Mouse (Mus musculus) MEL (cell line): ENCODE data around the gene Gm17324. TPM values are rescaled to one million over a fixed set of nuclear protein-coding genes. Genes with fewer than 3 reads are reported as not detected.

Experiments used
- DNase-seq: peaks from one replicate; pipeline ENCODE4 v3.0.0; 2011; ENCODE audit warnings: low read depth, low spot score
- H3K27ac ChIP-seq: 2 replicates; pipeline ENCODE4 v1.5.1; 2012; ENCODE audit warnings: low read depth, mild to moderate bottlenecking, control low read depth, low read length, moderate library complexity; ENCODE audit not compliant: control insufficient read depth
- H3K27me3 ChIP-seq, 2 experiments: fragments of 150-350 bp in 1 of 2; sonication (generic) in 1 of 2; 2 replicates each; pipeline ENCODE4 v1.6.1; 2012; ENCODE audit warnings: low read length in 2 of 2, mild to moderate bottlenecking in 2 of 2, improper control_type of control experiment in 1 of 2, moderate library complexity in 1 of 2; ENCODE audit not compliant: insufficient read depth in 2 of 2, control insufficient read depth in 1 of 2
- H3K36me3 ChIP-seq, 2 experiments: 2 replicates each; pipeline ENCODE4 v1.6.1; 2012 to 2014; ENCODE audit warnings: low read length in 2 of 2, improper control_type of control experiment in 1 of 2, inconsistent platforms in 1 of 2, mild to moderate bottlenecking in 1 of 2; ENCODE audit not compliant: insufficient read depth in 2 of 2, control insufficient read depth in 1 of 2
- H3K4me1 ChIP-seq, 2 experiments: fragments of 150-350 bp in 1 of 2; sonication (generic) in 1 of 2; 2 replicates each; pipeline ENCODE4 v1.6.1; 2012; ENCODE audit warnings: low read length in 2 of 2, improper control_type of control experiment in 1 of 2, mild to moderate bottlenecking in 1 of 2; ENCODE audit not compliant: insufficient read depth in 2 of 2, control insufficient read depth in 1 of 2
- H3K4me3 ChIP-seq, 2 experiments: fragments of 150-350 bp in 1 of 2; sonication (generic) in 1 of 2; 2 replicates each; pipeline ENCODE4 v1.5.1; 2012; ENCODE audit warnings: low read depth in 2 of 2, low read length in 2 of 2, mild to moderate bottlenecking in 2 of 2, moderate library complexity in 2 of 2, control low read depth in 1 of 2, improper control_type of control experiment in 1 of 2; ENCODE audit not compliant: control insufficient read depth in 1 of 2, insufficient read depth in 1 of 2
- H3K79me2 ChIP-seq: 2 replicates; pipeline ENCODE4 v1.6.1; 2012; ENCODE audit warnings: mild to moderate bottlenecking, low read length, moderate library complexity; ENCODE audit not compliant: control insufficient read depth, poor library complexity, insufficient read depth
- H3K9ac ChIP-seq: 2 replicates; pipeline ENCODE4 v1.6.1; 2012; ENCODE audit warnings: low read depth, mild to moderate bottlenecking, control low read depth, low read length, moderate library complexity; ENCODE audit not compliant: control insufficient read depth, poor library complexity, severe bottlenecking
- H3K9me3 ChIP-seq: fragments of 150-350 bp; sonication (generic); replicated peaks from 2 replicates; pipeline ENCODE4 v1.6.1; 2012; ENCODE audit warnings: mild to moderate bottlenecking, low read length, improper control_type of control experiment, moderate library complexity; ENCODE audit not compliant: insufficient read depth
- BHLHE40 ChIP-seq: IDR thresholded peaks from 2 replicates; pipeline ENCODE4 v1.6.1; 2012; ENCODE audit warnings: low read depth, mild to moderate bottlenecking, inconsistent platforms, low read length, improper control_type of control experiment, borderline replicate concordance
- CHD1 ChIP-seq: IDR thresholded peaks from 2 replicates; pipeline ENCODE4 v1.6.1; 2012; ENCODE audit warnings: low read depth, mild to moderate bottlenecking, inconsistent platforms, low read length, improper control_type of control experiment
- CTCF ChIP-seq, 3 experiments: IDR thresholded peaks in 2 of 3; conservative IDR thresholded peaks in 1 of 3; 2 replicates each; pipeline ENCODE4 v1.5.1; 2011 to 2012; ENCODE audit warnings: low read length in 3 of 3, low read depth in 2 of 3, mild to moderate bottlenecking in 2 of 3, improper control_type of control experiment in 1 of 3, inconsistent platforms in 1 of 3, mixed read lengths in 1 of 3, moderate library complexity in 1 of 3; ENCODE audit not compliant: control insufficient read depth in 1 of 3, insufficient read depth in 1 of 3, poor library complexity in 1 of 3, severe bottlenecking in 1 of 3
- E2F4 ChIP-seq: IDR thresholded peaks from 2 replicates; pipeline ENCODE4 v1.6.1; 2011; ENCODE audit warnings: low read depth, low read length, improper control_type of control experiment, borderline replicate concordance
- ELF1 ChIP-seq: IDR thresholded peaks from 2 replicates; pipeline ENCODE4 v1.6.1; 2014; ENCODE audit warnings: low read depth, mild to moderate bottlenecking, inconsistent platforms, low read length, improper control_type of control experiment, moderate library complexity
- EP300 ChIP-seq, 2 experiments: IDR thresholded peaks; 2 replicates each; pipeline ENCODE4 v1.6.1; 2011; ENCODE audit warnings: improper control_type of control experiment in 2 of 2, low read length in 2 of 2, low read depth in 1 of 2, mild to moderate bottlenecking in 1 of 2
- ETS1 ChIP-seq: IDR thresholded peaks from 2 replicates; pipeline ENCODE4 v1.6.1; 2012; ENCODE audit warnings: low read depth, mild to moderate bottlenecking, inconsistent platforms, low read length, improper control_type of control experiment, moderate library complexity
- GABPA ChIP-seq: IDR thresholded peaks from 2 replicates; pipeline ENCODE4 v1.6.1; 2012; ENCODE audit warnings: low read depth, mild to moderate bottlenecking, inconsistent platforms, low read length, improper control_type of control experiment, moderate library complexity
- GATA1 ChIP-seq: IDR thresholded peaks from 2 replicates; pipeline ENCODE4 v1.6.1; 2011; ENCODE audit warnings: low read depth, low read length, improper control_type of control experiment
- KAT2A ChIP-seq: conservative IDR thresholded peaks from 2 replicates; pipeline ENCODE4 v1.6.1; 2012; ENCODE audit warnings: low read depth, low read length, improper control_type of control experiment, inconsistent platforms
- MAFK ChIP-seq: IDR thresholded peaks from 2 replicates; pipeline ENCODE4 v1.6.1; 2011; ENCODE audit warnings: low read depth, mild to moderate bottlenecking, low read length, improper control_type of control experiment, borderline replicate concordance
- MEF2A ChIP-seq: IDR thresholded peaks from 2 replicates; pipeline ENCODE4 v1.6.1; 2014; ENCODE audit warnings: low read depth, mild to moderate bottlenecking, inconsistent platforms, low read length, improper control_type of control experiment; ENCODE audit not compliant: poor library complexity, insufficient replicate concordance, severe bottlenecking; ENCODE audit errors: extremely low read depth
- MYB ChIP-seq: IDR thresholded peaks from 2 replicates; pipeline ENCODE4 v1.6.1; 2011; ENCODE audit warnings: mild to moderate bottlenecking, low read depth, low read length, improper control_type of control experiment
- NRF1 ChIP-seq: IDR thresholded peaks from 2 replicates; pipeline ENCODE4 v1.6.1; 2014; ENCODE audit warnings: low read depth, mild to moderate bottlenecking, inconsistent platforms, low read length, improper control_type of control experiment, moderate library complexity; ENCODE audit not compliant: poor library complexity, insufficient read depth, severe bottlenecking
- POLR2A ChIP-seq, 2 experiments: IDR thresholded peaks; 2 replicates each; pipeline ENCODE4 v1.6.1; 2011 to 2012; ENCODE audit warnings: low read length in 2 of 2, mild to moderate bottlenecking in 2 of 2, control low read depth in 1 of 2, improper control_type of control experiment in 1 of 2, low read depth in 1 of 2, moderate library complexity in 1 of 2; ENCODE audit not compliant: control insufficient read depth in 1 of 2, insufficient read depth in 1 of 2, poor library complexity in 1 of 2
- RAD21 ChIP-seq: IDR thresholded peaks from 2 replicates; pipeline ENCODE4 v1.6.1; 2011; ENCODE audit warnings: mild to moderate bottlenecking, low read depth, low read length, improper control_type of control experiment
- RCOR1 ChIP-seq: IDR thresholded peaks from 2 replicates; pipeline ENCODE4 v1.6.1; 2012; ENCODE audit warnings: low read depth, mild to moderate bottlenecking, inconsistent platforms, low read length, improper control_type of control experiment
- SIN3A ChIP-seq: IDR thresholded peaks from 2 replicates; pipeline ENCODE4 v1.6.1; 2012; ENCODE audit warnings: low read length, improper control_type of control experiment, inconsistent platforms
- TAL1 ChIP-seq: IDR thresholded peaks from 2 replicates; pipeline ENCODE4 v1.6.1; 2012; ENCODE audit warnings: mild to moderate bottlenecking, inconsistent platforms, low read length, moderate library complexity, mixed read lengths
- UBTF ChIP-seq: IDR thresholded peaks from 2 replicates; pipeline ENCODE4 v1.6.1; 2012; ENCODE audit warnings: low read depth, mild to moderate bottlenecking, inconsistent platforms, low read length, improper control_type of control experiment, moderate library complexity, borderline replicate concordance; ENCODE audit not compliant: insufficient read depth
- USF2 ChIP-seq, 2 experiments: IDR thresholded peaks; 2 replicates each; pipeline ENCODE4 v1.6.1; 2011 to 2012; ENCODE audit warnings: improper control_type of control experiment in 2 of 2, low read length in 2 of 2, borderline replicate concordance in 1 of 2, inconsistent platforms in 1 of 2, low read depth in 1 of 2, mild to moderate bottlenecking in 1 of 2; ENCODE audit not compliant: insufficient read depth in 1 of 2
- ZC3H11A ChIP-seq: IDR thresholded peaks from 2 replicates; pipeline ENCODE4 v1.6.1; 2012; ENCODE audit warnings: low read depth, mild to moderate bottlenecking, inconsistent platforms, low read length, improper control_type of control experiment
- ZKSCAN1 ChIP-seq: IDR thresholded peaks from 2 replicates; pipeline ENCODE4 v1.6.1; 2012; ENCODE audit warnings: low read depth, mild to moderate bottlenecking, inconsistent platforms, low read length, improper control_type of control experiment, moderate library complexity
- ZMIZ1 ChIP-seq: IDR thresholded peaks from 2 replicates; pipeline ENCODE4 v1.6.1; 2012; ENCODE audit warnings: low read depth, mild to moderate bottlenecking, inconsistent platforms, low read length, improper control_type of control experiment, moderate library complexity
- ZNF384 ChIP-seq: IDR thresholded peaks from 2 replicates; pipeline ENCODE4 v1.6.1; 2012; ENCODE audit warnings: low read depth, mild to moderate bottlenecking, inconsistent platforms, low read length, improper control_type of control experiment
- polyA plus RNA-seq, 2 experiments: library from polyadenylated mRNA; stranded (reverse) in 1 of 2; unstranded in 1 of 2; fragments of >175 nt in 1 of 2; fragments of >200 nt in 1 of 2; gene quantifications; 2 replicates each; pipeline versions ENCODE4 v1.2.1 to v1.2.4; 2012; ENCODE audit warnings: low replicate concordance in 2 of 2, low read depth in 1 of 2; ENCODE audit not compliant: insufficient read length in 2 of 2, insufficient read depth in 1 of 2, missing spikeins in 1 of 2
- total RNA-seq: library from RNA; depleted of rRNA; stranded (reverse); fragments of 300-350 nt; gene quantifications from 2 replicates; pipeline ENCODE4 v1.2.3, GENCODE M21; 2012

Gene Gm17324
- total and polyA plus RNA-seq, 3 experiments: 0.36 to 1.8 TPM; not detected in 1

GRCm38 (mm10) chr9:78430486-78430885, 18.1 kb downstream of the Gm17324 start:
- TF ChIP-seq TAL1: no peak
- no peak for TF ChIP-seq ZKSCAN1
- TF ChIP-seq KAT2A: no peak
- no peak for TF ChIP-seq NRF1
- TF ChIP-seq RAD21: no peak
- no peak for TF ChIP-seq GATA1
- no peak for TF ChIP-seq MAFK
- no peak for TF ChIP-seq ZNF384
- TF ChIP-seq EP300 (IDR thresholded peaks at IDR 0.05; ENCODE audit: low read depth in 1 of 2, low read length in 2 of 2): no peak
- no peak for TF ChIP-seq BHLHE40
- TF ChIP-seq CHD1: no peak
- TF ChIP-seq E2F4: no peak
- TF ChIP-seq USF2 (IDR thresholded peaks at IDR 0.05; ENCODE audit: borderline replicate concordance in 1 of 2, insufficient read depth in 1 of 2, low read depth in 1 of 2, low read length in 2 of 2): no peak
- TF ChIP-seq MYB: no peak
- no peak for TF ChIP-seq MEF2A
- no peaks in the 10 kb centered on the region for H3K9me3 ChIP-seq
- DNase-seq: peak; percentile 35
- H3K4me3 ChIP-seq: no peak overlapping the region
- peaks cover 0 to 9% of the 10 kb centered on the region in 2 experiments; a peak in 2 of 4 replicates for H3K4me1 ChIP-seq
- H3K9ac ChIP-seq: no peak overlapping the region
- no peaks in the 10 kb centered on the region for H3K27me3 ChIP-seq
- H3K36me3 ChIP-seq: peaks cover 4 to 7% of the 10 kb centered on the region in 2 experiments; a peak in 3 of 4 replicates
- peaks cover 2% of the 10 kb centered on the region; the same call in 1 of the 2 replicates for H3K79me2 ChIP-seq
- no peak overlapping the region for H3K27ac ChIP-seq

- peaks cover 4% of the 10 kb centered on the region in 2 experiments; a peak in 3 of 4 replicates for H3K36me3 ChIP-seq
- H3K27ac ChIP-seq: no peak overlapping the region
- TF ChIP-seq ELF1 (no peak), CTCF (IDR thresholded peaks at IDR 0.05 in 2 of 3, conservative IDR thresholded peaks at IDR 0.05 in 1 of 3; ENCODE audit: control insufficient read depth in 1 of 3, insufficient read depth in 1 of 3, low read depth in 2 of 3, low read length in 3 of 3, poor library complexity in 1 of 3, severe bottlenecking in 1 of 3) (no peak), SIN3A (no peak), ZC3H11A (no peak), RAD21 (no peak), KAT2A (no peak), RCOR1 (no peak), ZMIZ1 (no peak), UBTF (no peak), ETS1 (no peak), MEF2A (no peak), GABPA (no peak), POLR2A (IDR thresholded peaks at IDR 0.05; ENCODE audit: control insufficient read depth in 1 of 2, insufficient read depth in 1 of 2, low read depth in 1 of 2, low read length in 2 of 2, poor library complexity in 1 of 2) (no peak), EP300 (IDR thresholded peaks at IDR 0.05; ENCODE audit: low read depth in 1 of 2, low read length in 2 of 2) (no peak)
- DNase-seq: no peak
- H3K9me3 ChIP-seq: no peaks in the 10 kb centered on the region
- H3K4me3 ChIP-seq: no peak overlapping the region
- peaks cover 2% of the 10 kb centered on the region; the same call in 1 of the 2 replicates for H3K79me2 ChIP-seq
- peaks cover 0 to 9% of the 10 kb centered on the region in 2 experiments; a peak in 2 of 4 replicates for H3K4me1 ChIP-seq
- H3K27me3 ChIP-seq: no peaks in the 10 kb centered on the region
- H3K9ac ChIP-seq: no peak overlapping the region
Observed at GRCm38 (mm10) chr9:78429551-78429950, 19.0 kb downstream of the Gm17324 start.
